Mouse (Mus musculus) neural tube, embryonic 15.5 days (tissue): ENCODE measurements around the gene P4hb. TPM values are rescaled to one million over a fixed set of nuclear protein-coding genes. Genes with fewer than 3 reads are reported as not detected.
"Not testable (repeated sequence)": the region's sequence is repeated elsewhere in the genome, so short reads cannot be mapped to it uniquely, and the experiment has no call there.

Experiments used
- ATAC-seq: fragments of 200-750 bp; cut with Nextera tagmentation; 2 replicates; pipeline ENCODE4 v1.8.0; 2017; ENCODE audit warnings: mild to moderate bottlenecking, moderate TSS enrichment, moderate library complexity; ENCODE audit not compliant: low FRiP score
- H3K27ac ChIP-seq: fragments of 300-500 bp; sonication (generic); replicated peaks from 2 replicates; pipeline ENCODE4 v1.5.1; 2015; ENCODE audit warnings: mild to moderate bottlenecking, inconsistent platforms
- H3K27me3 ChIP-seq: fragments of 300-500 bp; sonication (generic); replicated peaks from 2 replicates; pipeline ENCODE4 v1.6.1; 2015; ENCODE audit warnings: inconsistent platforms
- H3K36me3 ChIP-seq: fragments of 300-500 bp; sonication (generic); 2 replicates; pipeline ENCODE4 v1.6.1; 2015; ENCODE audit warnings: inconsistent platforms
- H3K4me1 ChIP-seq: fragments of 300-500 bp; sonication (generic); 2 replicates; pipeline ENCODE4 v1.6.1; 2015; ENCODE audit warnings: inconsistent platforms
- H3K4me2 ChIP-seq: fragments of 300-500 bp; sonication (generic); 2 replicates; pipeline ENCODE4 v1.6.1; 2015; ENCODE audit warnings: inconsistent platforms, mild to moderate bottlenecking, moderate library complexity
- H3K4me3 ChIP-seq: fragments of 300-500 bp; sonication (generic); replicated peaks from 2 replicates; pipeline ENCODE4 v1.5.1; 2015; ENCODE audit warnings: mild to moderate bottlenecking, inconsistent platforms
- H3K9ac ChIP-seq: fragments of 300-500 bp; sonication (generic); replicated peaks from 2 replicates; pipeline ENCODE4 v1.6.1; 2015; ENCODE audit warnings: mild to moderate bottlenecking, inconsistent platforms
- H3K9me3 ChIP-seq: fragments of 300-500 bp; sonication (generic); replicated peaks from 2 replicates; pipeline ENCODE4 v1.6.1; 2016; ENCODE audit warnings: inconsistent platforms
- WGBS: fragments of 180-500 bp; shearing (Covaris S2); methylation state at CpG from one replicate; pipeline ENCODE4 v1.1.7; 2015; ENCODE audit warnings: mixed read lengths; 5-methylcytosine and 5-hydroxymethylcytosine counted together
- polyA plus RNA-seq: library from polyadenylated mRNA; unstranded; fragments of >200 nt; fragmentation: Nextera tagmentation; extraction: Ambion mirVana; gene quantifications from 2 replicates; pipeline ENCODE4 v1.2.1, GENCODE M21; 2015

P4hb gene
- polyA plus RNA-seq, 1 experiment from 2014 or later: 282 TPM

DNA sequence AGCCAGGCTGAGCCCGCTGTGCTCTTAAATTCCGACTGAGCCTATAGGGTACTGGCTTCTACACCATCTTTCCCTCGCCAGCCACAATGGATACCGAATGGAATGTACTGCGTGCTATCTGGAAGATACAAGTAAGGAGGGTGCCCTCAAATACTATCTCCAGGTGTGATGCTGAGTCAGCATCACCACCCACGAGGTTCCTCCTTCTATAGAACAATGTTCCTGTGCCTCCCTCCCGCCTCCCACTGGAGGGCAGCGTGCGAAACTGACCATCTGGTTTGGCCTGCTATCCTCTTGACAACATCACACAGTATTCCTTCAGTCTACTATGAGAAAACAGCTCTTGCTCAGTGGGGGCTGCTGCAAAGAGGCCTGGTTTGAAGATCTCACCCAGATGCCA, 7.9 kb downstream of the P4hb start:
- Histone ChIP-seq H3K4me1 (0 out of 2 replicates have a peak, but pooled peaks cover 4% of the 10 kb centered on the region), H3K9ac (no peak overlapping the region), H3K27me3 (no peaks in the 10 kb centered on the region), H3K27ac (no peak overlapping the region), H3K4me3 (no peak overlapping the region), H3K9me3 (no peaks in the 10 kb centered on the region), H3K4me2 (no peak overlapping the region), H3K36me3 (peaks cover 91% of the 10 kb centered on the region)
- ATAC-seq: no peak
- WGBS: 90% methylated on average over 9 of the region's 9 CpGs

DNA sequence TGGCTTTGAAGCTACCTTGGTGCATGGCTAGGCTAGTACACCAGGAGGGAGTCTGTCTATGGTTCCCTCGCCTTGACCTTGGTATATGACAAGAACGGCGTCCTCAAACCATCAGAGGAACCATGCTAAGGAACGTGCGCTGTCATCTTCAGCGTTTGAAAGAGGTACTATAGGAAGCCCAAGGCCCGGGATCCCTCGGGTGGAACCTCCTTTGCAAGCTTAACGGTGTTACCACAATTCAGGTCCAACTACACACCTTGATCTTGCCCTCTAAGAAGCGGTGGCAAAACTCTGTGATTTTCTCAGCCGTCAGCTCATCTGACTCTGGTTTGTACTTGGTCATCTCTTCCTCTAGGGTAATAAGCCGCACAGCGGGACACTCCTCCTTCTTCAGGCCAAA, 10.1 kb downstream of the P4hb start:
- no peak for ATAC-seq

GRCm38 (mm10) chr11:120560952-120561728, 11.9 kb downstream of the P4hb start:
- Histone ChIP-seq H3K27me3 (no peaks in the 10 kb centered on the region), H3K4me1 (no peaks in the 10 kb centered on the region), H3K9me3 (no peaks in the 10 kb centered on the region; the same call in 1 of the 2 replicates), H3K27ac (no peak overlapping the region), H3K9ac (no peak overlapping the region), H3K36me3 (peaks cover 74% of the 10 kb centered on the region), H3K4me2 (no peak overlapping the region), H3K4me3 (no peak overlapping the region)
- ATAC-seq: no peak
- 94% methylated on average over 13 of the region's 13 CpGs for WGBS

More for the DNA sequence above, 10.1 kb downstream of the P4hb start:
- Histone ChIP-seq H3K4me2 (no peak overlapping the region), H3K36me3 (peaks cover 92% of the 10 kb centered on the region), H3K27me3 (no peaks in the 10 kb centered on the region), H3K9ac (no peak overlapping the region), H3K4me1 (0 out of 2 replicates have a peak, but pooled peaks cover 1% of the 10 kb centered on the region), H3K27ac (no peak overlapping the region), H3K9me3 (no peaks in the 10 kb centered on the region), H3K4me3 (no peak overlapping the region)
- WGBS: 97% methylated on average over 13 of the region's 13 CpGs

DNA sequence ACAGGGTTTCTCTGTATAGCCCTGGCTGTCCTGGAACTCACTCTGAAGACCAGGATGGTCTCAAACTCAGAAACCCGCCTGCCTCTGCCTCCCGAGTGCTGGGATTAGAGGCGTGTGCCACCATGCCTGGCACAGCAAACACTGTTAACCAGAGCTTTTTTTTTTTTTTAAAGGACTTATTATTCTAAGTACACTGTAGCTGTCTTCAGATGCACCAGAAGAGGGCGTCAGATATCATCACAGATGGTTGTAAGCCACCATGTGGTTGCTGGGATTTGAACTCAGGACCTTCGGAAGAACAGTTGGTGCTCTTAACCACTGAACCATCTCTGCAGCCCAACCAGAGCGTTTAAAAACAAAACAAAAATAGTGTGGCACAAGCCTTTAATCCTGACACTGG, 14.2 kb downstream of the P4hb start:
- not testable (repeated sequence) for H3K4me2 ChIP-seq, H3K27ac ChIP-seq, ATAC-seq, H3K9ac ChIP-seq, H3K4me1 ChIP-seq, H3K27me3 ChIP-seq, H3K9me3 ChIP-seq, H3K4me3 ChIP-seq
- H3K36me3 ChIP-seq: peaks cover 52% of the 10 kb centered on the region
- 90% methylated on average over 6 of the region's 6 CpGs for WGBS

- peaks cover 17% of the 10 kb centered on the region for H3K36me3 ChIP-seq
- H3K27me3 ChIP-seq: no peaks in the 10 kb centered on the region
- peaks cover 7% of the 10 kb centered on the region for H3K4me1 ChIP-seq
- H3K4me3 ChIP-seq: no peak overlapping the region
- no peak overlapping the region for H3K9ac ChIP-seq
- no peak overlapping the region for H3K4me2 ChIP-seq
- 92% methylated on average over 2 of the region's 2 CpGs for WGBS
- no peak for ATAC-seq
- no peaks in the 10 kb centered on the region; the same call in 1 of the 2 replicates for H3K9me3 ChIP-seq
- H3K27ac ChIP-seq: no peak overlapping the region
These were observed 17.8 kb downstream of the P4hb start for GRCm38 (mm10) chr11:120555260-120555659.

DNA sequence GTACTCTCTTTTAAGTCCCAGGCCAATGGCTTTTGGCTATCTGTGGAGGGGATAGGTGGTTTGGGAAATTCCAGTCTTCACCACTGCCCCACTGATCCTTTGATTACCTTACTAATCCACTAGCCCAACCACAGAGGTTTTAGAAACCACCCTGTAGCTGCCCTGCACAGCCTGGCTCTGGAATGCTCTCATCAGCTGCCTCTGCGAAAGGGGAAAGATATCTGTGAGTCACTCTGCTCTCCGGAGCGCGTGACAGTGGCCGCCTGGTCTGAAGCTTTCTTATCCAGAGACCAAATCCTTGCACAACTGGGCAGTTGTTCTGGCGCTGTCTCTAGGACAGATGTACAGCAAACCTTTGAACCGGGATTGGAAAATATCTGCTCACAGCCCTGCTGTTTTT, 18.2 kb downstream of the P4hb start:
- ATAC-seq: no peak
- Histone ChIP-seq H3K27ac (no peak overlapping the region), H3K9me3 (no peaks in the 10 kb centered on the region; the same call in 1 of the 2 replicates), H3K4me3 (no peak overlapping the region), H3K9ac (no peak overlapping the region), H3K27me3 (no peaks in the 10 kb centered on the region), H3K36me3 (peaks cover 12% of the 10 kb centered on the region), H3K4me1 (peaks cover 12% of the 10 kb centered on the region), H3K4me2 (no peak overlapping the region)
- WGBS: 88% methylated on average over 7 of the region's 7 CpGs

DNA sequence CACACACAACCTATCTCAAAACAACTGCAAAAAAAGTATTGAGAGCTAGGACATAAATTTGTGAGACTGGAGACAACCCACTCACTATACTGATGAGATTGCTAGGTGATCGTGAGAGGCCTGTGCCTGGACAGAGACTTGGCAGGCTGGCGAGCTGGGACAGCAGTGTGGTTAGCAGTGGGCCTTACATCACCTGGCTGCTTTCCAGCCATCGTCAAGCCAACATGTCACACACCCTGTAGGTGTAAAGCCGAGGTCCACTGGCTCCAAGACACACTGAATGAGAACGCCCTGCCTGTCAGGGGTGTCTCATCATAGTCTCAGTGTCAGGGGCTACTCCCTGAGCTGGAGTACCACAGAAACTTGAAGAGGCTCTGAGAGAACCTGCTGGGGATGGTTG, 20.3 kb downstream of the P4hb start:
- Histone ChIP-seq H3K4me1 (peaks cover 24% of the 10 kb centered on the region), H3K4me3 (no peak overlapping the region), H3K27ac (no peak overlapping the region), H3K9ac (no peak overlapping the region), H3K4me2 (no peak overlapping the region), H3K27me3 (no peaks in the 10 kb centered on the region), H3K36me3 (no peaks in the 10 kb centered on the region), H3K9me3 (no peaks in the 10 kb centered on the region; the same call in 1 of the 2 replicates)
- no peak for ATAC-seq
- 81% methylated on average over 5 of the region's 5 CpGs for WGBS

DNA sequence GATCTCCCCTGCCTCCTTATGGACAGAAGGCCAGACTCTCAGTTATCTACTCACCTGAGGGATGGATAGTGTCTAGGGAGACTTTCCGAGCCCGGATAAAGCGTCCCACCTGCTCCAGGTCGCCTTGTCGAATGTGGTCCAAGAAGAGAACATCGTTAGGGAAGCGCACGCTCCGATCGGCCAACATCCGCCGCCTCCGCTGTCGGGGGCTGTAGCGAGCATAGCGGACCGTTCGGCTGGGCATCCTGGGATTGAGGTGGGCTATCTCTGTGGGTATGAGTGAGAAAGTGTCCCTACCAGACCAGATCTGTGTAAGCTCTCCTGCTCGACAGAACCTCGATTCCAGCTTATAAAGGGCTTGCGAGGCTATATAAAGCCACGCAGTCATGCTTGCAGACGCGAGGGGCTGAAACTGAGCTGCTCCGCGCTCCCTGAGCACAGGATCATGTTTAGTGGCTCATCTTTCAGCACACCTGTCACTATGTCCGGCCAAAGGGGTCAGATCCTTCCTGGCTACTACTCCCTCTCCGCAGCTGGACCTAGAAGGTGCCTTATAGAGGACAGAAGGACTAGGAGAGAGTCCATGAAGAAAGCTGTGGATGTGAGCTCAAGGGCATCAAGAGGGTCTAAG, 22.1 kb downstream of the P4hb start, which contains the start of gene Ppp1r27:
Gene Ppp1r27 (minus strand): TSS at position 323 of the 631 bp plus-strand sequence.
- H3K9ac ChIP-seq: peak within 1 kb of the TSS; percentile 98
- ATAC-seq: no peak
- H3K4me3 ChIP-seq: peak within 1 kb of the TSS; percentile 94
- 95% methylated on average over 28 of the region's 28 CpGs for WGBS
- H3K36me3 ChIP-seq: no peaks in the 10 kb centered on the region
- no peaks in the 10 kb centered on the region for H3K9me3 ChIP-seq
- peaks cover 38% of the 10 kb centered on the region for H3K4me1 ChIP-seq
- H3K4me2 ChIP-seq: peak within 1 kb of the TSS; percentile 92
- H3K27ac ChIP-seq: peak within 1 kb of the TSS; percentile 87
- no peaks in the 10 kb centered on the region for H3K27me3 ChIP-seq

- no peak for ATAC-seq
- 76% methylated on average over 11 of the region's 11 CpGs for whole genome bisulfite sequencing
These were observed 22.9 kb downstream of the P4hb start for GRCm38 (mm10) chr11:120549986-120550809.

DNA sequence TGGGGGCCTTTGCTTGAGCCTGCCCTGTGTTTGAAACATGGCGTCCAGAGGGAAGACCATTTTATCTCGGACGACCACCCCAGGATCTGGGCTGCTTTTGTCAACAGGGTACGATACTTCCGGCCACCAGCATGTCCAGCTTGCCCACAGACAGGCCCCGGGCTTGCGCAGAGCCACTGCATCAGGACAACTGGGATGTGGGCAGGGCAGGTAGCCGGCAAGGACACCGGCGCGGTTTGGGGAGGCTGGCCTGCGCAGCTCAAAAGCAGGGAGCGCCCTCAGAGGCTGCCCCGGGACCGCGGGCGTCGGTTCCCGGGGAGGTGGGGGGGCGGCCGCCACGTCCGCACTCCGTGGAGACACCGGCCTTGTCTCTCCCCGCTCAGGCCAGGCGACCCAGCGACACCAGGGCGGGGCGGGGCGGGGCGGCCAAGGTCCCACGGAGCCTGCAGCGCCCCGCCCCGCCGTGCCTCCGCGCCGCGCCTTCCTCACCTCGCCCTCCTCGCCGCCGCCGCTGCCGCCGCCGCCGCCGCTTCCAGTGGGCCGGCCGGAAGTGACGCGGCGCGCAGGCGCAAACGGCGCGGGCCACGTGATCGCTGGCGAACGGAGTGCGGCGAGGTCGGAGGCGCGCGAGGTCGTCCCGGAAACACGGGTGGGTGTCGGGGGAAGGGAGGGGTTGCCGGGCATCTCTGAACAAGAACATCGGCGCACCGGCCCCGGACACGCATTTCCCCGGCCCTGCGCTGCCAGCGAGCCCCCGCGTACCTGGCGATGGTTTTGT, 23.7 kb downstream of the P4hb start, which contains the start of gene Mcrip1:
Gene Mcrip1 (minus strand): TSS at position 560 of the 778 bp plus-strand sequence.
- under 1% methylated on average over 67 of the region's 87 CpGs for WGBS
- H3K9ac ChIP-seq: peak within 1 kb of the TSS; percentile 98

More at GRCm38 (mm10) chr11:120549986-120550809, 22.9 kb downstream of the P4hb start:
- peaks cover 43% of the 10 kb centered on the region for H3K4me1 ChIP-seq
- H3K9me3 ChIP-seq: no peaks in the 10 kb centered on the region
- no peaks in the 10 kb centered on the region for H3K36me3 ChIP-seq
- H3K4me3 ChIP-seq: peak overlapping the region; percentile 94
- H3K27ac ChIP-seq: peak overlapping the region; percentile 87
- H3K27me3 ChIP-seq: no peaks in the 10 kb centered on the region
- H3K4me2 ChIP-seq: peak overlapping the region; percentile 92
- peak overlapping the region; percentile 98 for H3K9ac ChIP-seq

More for the DNA sequence above, 23.7 kb downstream of the P4hb start, which contains the start of gene Mcrip1:
- peak; percentile 93 for ATAC-seq
- Histone ChIP-seq H3K36me3 (peaks cover 5% of the 10 kb centered on the region), H3K4me3 (peak within 1 kb of the TSS; percentile 94), H3K9me3 (no peaks in the 10 kb centered on the region), H3K4me2 (peak within 1 kb of the TSS; percentile 92), H3K4me1 (peaks cover 43% of the 10 kb centered on the region), H3K27me3 (no peaks in the 10 kb centered on the region), H3K27ac (peak within 1 kb of the TSS; percentile 87)
